Mouse (Mus musculus): ENCODE results near the gene A4galt.

A4galt gene

GRCm38 (mm10) chr15:83255944-83256343 lies 4.4 kb upstream of the A4galt start:
- H3K36me3 ChIP-seq (ENCODE audit: insufficient read depth, low read length): no peaks in the 10 kb centered on the region
- no peak overlapping the region for H3K4me3 ChIP-seq (replicated peaks; ENCODE audit: low read length)
- peaks cover 5% of the 10 kb centered on the region; the same call in 1 of the 2 replicates for H3K9me3 ChIP-seq (ENCODE audit: low read length)
- H3K27me3 ChIP-seq (ENCODE audit: insufficient read depth, low read length): no peaks in the 10 kb centered on the region
- TF ChIP-seq POU5F1 (IDR thresholded peaks at IDR 0.05; ENCODE audit: borderline replicate concordance, low read length): no peak
- no peak for TF ChIP-seq NANOG (IDR thresholded peaks at IDR 0.05; ENCODE audit: borderline replicate concordance, low read length)
- no peak for TF ChIP-seq CTCF (conservative IDR thresholded peaks at IDR 0.05; ENCODE audit: low read length)
- H3K4me1 ChIP-seq (replicated peaks; ENCODE audit: low read depth, low read length): peaks cover 46% of the 10 kb centered on the region

GRCm38 (mm10) chr15:83255191-83255782 lies 3.7 kb upstream of the A4galt start:
- Histone ChIP-seq H3K9me3 (ENCODE audit: low read length) (peaks cover 5% of the 10 kb centered on the region; the same call in 1 of the 2 replicates), H3K36me3 (ENCODE audit: insufficient read depth, low read length) (no peaks in the 10 kb centered on the region), H3K4me3 (replicated peaks; ENCODE audit: low read length) (no peak overlapping the region), H3K4me1 (replicated peaks; ENCODE audit: low read depth, low read length) (peaks cover 52% of the 10 kb centered on the region), H3K27me3 (ENCODE audit: insufficient read depth, low read length) (no peaks in the 10 kb centered on the region)
- peak; percentile 72 for TF ChIP-seq CTCF (conservative IDR thresholded peaks at IDR 0.05; ENCODE audit: low read length)
- TF ChIP-seq NANOG (IDR thresholded peaks at IDR 0.05; ENCODE audit: borderline replicate concordance, low read length): no peak

- Histone ChIP-seq H3K4me3 (replicated peaks; ENCODE audit: low read length) (no peak overlapping the region), H3K4me1 (replicated peaks; ENCODE audit: low read depth, low read length) (peaks cover 58% of the 10 kb centered on the region), H3K27me3 (ENCODE audit: insufficient read depth, low read length) (no peaks in the 10 kb centered on the region), H3K9me3 (ENCODE audit: low read length) (peaks cover 5% of the 10 kb centered on the region; the same call in 1 of the 2 replicates), H3K36me3 (ENCODE audit: insufficient read depth, low read length) (no peaks in the 10 kb centered on the region)
- TF ChIP-seq NANOG (IDR thresholded peaks at IDR 0.05; ENCODE audit: borderline replicate concordance, low read length): no peak
- no peak for TF ChIP-seq CTCF (conservative IDR thresholded peaks at IDR 0.05; ENCODE audit: low read length)
- TF ChIP-seq POU5F1 (IDR thresholded peaks at IDR 0.05; ENCODE audit: borderline replicate concordance, low read length): no peak
Observed at GRCm38 (mm10) chr15:83254372-83255070, 2.9 kb upstream of the A4galt start.

GRCm38 (mm10) chr15:83252060-83252459 lies 486 bp upstream of the A4galt start:
- Histone ChIP-seq H3K4me3 (replicated peaks; ENCODE audit: low read length) (peak overlapping the region; percentile 96), H3K27me3 (ENCODE audit: insufficient read depth, low read length) (no peaks in the 10 kb centered on the region), H3K36me3 (ENCODE audit: insufficient read depth, low read length) (no peaks in the 10 kb centered on the region), H3K4me1 (replicated peaks; ENCODE audit: low read depth, low read length) (peaks cover 80% of the 10 kb centered on the region), H3K9me3 (ENCODE audit: low read length) (peaks cover 5% of the 10 kb centered on the region; the same call in 1 of the 2 replicates)
- TF ChIP-seq CTCF (conservative IDR thresholded peaks at IDR 0.05; ENCODE audit: low read length) (no peak), NANOG (IDR thresholded peaks at IDR 0.05; ENCODE audit: borderline replicate concordance, low read length) (no peak), POU5F1 (IDR thresholded peaks at IDR 0.05; ENCODE audit: borderline replicate concordance, low read length) (no peak)

- Histone ChIP-seq H3K4me1 (replicated peaks; ENCODE audit: low read depth, low read length) (peaks cover 83% of the 10 kb centered on the region), H3K9me3 (ENCODE audit: low read length) (peaks cover 5% of the 10 kb centered on the region; the same call in 1 of the 2 replicates), H3K27me3 (ENCODE audit: insufficient read depth, low read length) (no peaks in the 10 kb centered on the region), H3K36me3 (ENCODE audit: insufficient read depth, low read length) (no peaks in the 10 kb centered on the region), H3K4me3 (replicated peaks; ENCODE audit: low read length) (peak overlapping the region; percentile 96)
- TF ChIP-seq CTCF (conservative IDR thresholded peaks at IDR 0.05; ENCODE audit: low read length): no peak
Observed at GRCm38 (mm10) chr15:83250651-83251175, 861 bp downstream of the A4galt start.

- Histone ChIP-seq H3K36me3 (ENCODE audit: insufficient read depth, low read length) (no peaks in the 10 kb centered on the region), H3K4me3 (replicated peaks; ENCODE audit: low read length) (peak overlapping the region; percentile 96), H3K4me1 (replicated peaks; ENCODE audit: low read depth, low read length) (peaks cover 87% of the 10 kb centered on the region), H3K27me3 (ENCODE audit: insufficient read depth, low read length) (no peaks in the 10 kb centered on the region), H3K9me3 (ENCODE audit: low read length) (no peaks in the 10 kb centered on the region)
- TF ChIP-seq NANOG (IDR thresholded peaks at IDR 0.05; ENCODE audit: borderline replicate concordance, low read length): no peak
- no peak for TF ChIP-seq CTCF (conservative IDR thresholded peaks at IDR 0.05; ENCODE audit: low read length)
- TF ChIP-seq POU5F1 (IDR thresholded peaks at IDR 0.05; ENCODE audit: borderline replicate concordance, low read length): no peak
Observed at GRCm38 (mm10) chr15:83249535-83250287, 1.9 kb downstream of the A4galt start.

GRCm38 (mm10) chr15:83248236-83248844 lies 3.2 kb downstream of the A4galt start:
- Histone ChIP-seq H3K4me1 (replicated peaks; ENCODE audit: low read depth, low read length) (peaks cover 86% of the 10 kb centered on the region), H3K27me3 (ENCODE audit: insufficient read depth, low read length) (no peaks in the 10 kb centered on the region), H3K4me3 (replicated peaks; ENCODE audit: low read length) (peak overlapping the region; percentile 68), H3K9me3 (ENCODE audit: low read length) (no peaks in the 10 kb centered on the region), H3K36me3 (ENCODE audit: insufficient read depth, low read length) (no peaks in the 10 kb centered on the region)
- no peak for TF ChIP-seq POU5F1 (IDR thresholded peaks at IDR 0.05; ENCODE audit: borderline replicate concordance, low read length)
- no peak for TF ChIP-seq NANOG (IDR thresholded peaks at IDR 0.05; ENCODE audit: borderline replicate concordance, low read length)
- TF ChIP-seq CTCF (conservative IDR thresholded peaks at IDR 0.05; ENCODE audit: low read length): no peak

GRCm38 (mm10) chr15:83244371-83244770 lies 7.2 kb downstream of the A4galt start:
- TF ChIP-seq CTCF (conservative IDR thresholded peaks at IDR 0.05; ENCODE audit: low read length) (no peak), NANOG (IDR thresholded peaks at IDR 0.05; ENCODE audit: borderline replicate concordance, low read length) (peak; percentile 40; the same call in 1 of the 2 replicates)
- H3K9me3 ChIP-seq (ENCODE audit: low read length): no peaks in the 10 kb centered on the region

More at GRCm38 (mm10) chr15:83244371-83244770, 7.2 kb downstream of the A4galt start:
- H3K4me3 ChIP-seq (replicated peaks; ENCODE audit: low read length): peak overlapping the region; percentile 50
- peaks cover 5% of the 10 kb centered on the region; the same call in 1 of the 2 replicates for H3K36me3 ChIP-seq (ENCODE audit: insufficient read depth, low read length)
- H3K4me1 ChIP-seq (replicated peaks; ENCODE audit: low read depth, low read length): peaks cover 91% of the 10 kb centered on the region
- no peaks in the 10 kb centered on the region for H3K27me3 ChIP-seq (ENCODE audit: insufficient read depth, low read length)

All from E14TG2a.4 (cell line).